Mouse (Mus musculus): ENCODE data around the gene Mup16. TPM values are rescaled to one million over a fixed set of nuclear protein-coding genes. Genes with fewer than 3 reads are reported as not detected.

Mup16 gene
- polyA plus RNA-seq (2014; fragmentation: Illumina TruSeq; extraction: RNeasy Lipid Tissue Mini Kit (QIAGEN cat#74804); ENCODE audit: low replicate concordance) = not detected

DNA sequence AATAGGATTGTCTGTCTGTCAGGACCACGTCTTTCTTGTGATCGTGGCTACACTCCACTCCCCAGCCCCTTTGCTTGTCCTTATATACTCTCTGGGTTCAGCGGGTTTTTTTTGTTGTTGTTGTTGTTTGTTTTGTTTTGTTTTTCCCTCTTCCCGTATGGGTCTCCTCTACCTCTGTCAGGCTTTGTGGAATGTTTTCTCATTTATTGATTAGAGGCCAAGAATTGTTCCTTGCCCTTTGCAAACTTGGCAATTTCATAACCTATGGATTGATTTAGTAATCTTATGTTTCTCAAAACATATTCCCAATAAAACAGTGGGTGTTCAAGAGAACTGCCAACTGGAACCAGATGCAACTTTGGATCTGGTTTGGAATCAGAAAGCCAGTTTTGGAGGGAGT, at the start of gene Mup16:
TSS of gene Mup16 (minus strand) at position 101 of the 400 bp plus-strand sequence.

Other genes with a start within 250 kb of the Mup16 start
- not detected for gene Mup14, start 215.5 kb downstream of the Mup16 start, polyA plus RNA-seq (2014; fragmentation: Illumina TruSeq; extraction: RNeasy Lipid Tissue Mini Kit (QIAGEN cat#74804); ENCODE audit: low replicate concordance)
- gene Mup15, start 79.8 kb downstream of the Mup16 start, polyA plus RNA-seq (2014; fragmentation: Illumina TruSeq; extraction: RNeasy Lipid Tissue Mini Kit (QIAGEN cat#74804); ENCODE audit: low replicate concordance) = not detected
- not detected for gene Mup17, start 76.3 kb upstream of the Mup16 start, polyA plus RNA-seq (2014; fragmentation: Illumina TruSeq; extraction: RNeasy Lipid Tissue Mini Kit (QIAGEN cat#74804); ENCODE audit: low replicate concordance)
- not detected for gene Mup18, start 154.6 kb upstream of the Mup16 start, polyA plus RNA-seq (2014; fragmentation: Illumina TruSeq; extraction: RNeasy Lipid Tissue Mini Kit (QIAGEN cat#74804); ENCODE audit: low replicate concordance)

Measured in small intestine, adult 10 weeks (tissue).